Mouse (Mus musculus) embryonic fibroblast, embryonic 13.5 days (primary cell): ENCODE measurements around the gene Gm4175. TPM values are rescaled to one million over a fixed set of nuclear protein-coding genes. Genes with fewer than 3 reads are reported as not detected.
"Not testable (repeated sequence)": the region's sequence is repeated elsewhere in the genome, so short reads cannot be mapped to it uniquely, and the experiment has no call there.

Experiments used
- H3K27ac ChIP-seq: 2 replicates; pipeline ENCODE4 v1.5.1; 2012; ENCODE audit warnings: low read length, control low read depth, inconsistent platforms; ENCODE audit not compliant: insufficient read depth
- H3K4me1 ChIP-seq: 2 replicates; pipeline ENCODE4 v1.6.1; 2011; ENCODE audit warnings: low read length; ENCODE audit not compliant: control insufficient read depth, insufficient read depth
- H3K4me3 ChIP-seq: 2 replicates; pipeline ENCODE4 v1.5.1; 2011; ENCODE audit warnings: mild to moderate bottlenecking, control low read depth, low read length; ENCODE audit not compliant: insufficient read depth
- polyA plus RNA-seq: library from polyadenylated mRNA; stranded (reverse); fragments of >200 nt; gene quantifications from 2 replicates; pipeline ENCODE4 v1.2.4, GENCODE M21; 2011; ENCODE audit warnings: low read depth; ENCODE audit not compliant: missing spikeins, insufficient read length

Gm4175 gene
- polyA plus RNA-seq, result not detected in 2 replicates

DNA sequence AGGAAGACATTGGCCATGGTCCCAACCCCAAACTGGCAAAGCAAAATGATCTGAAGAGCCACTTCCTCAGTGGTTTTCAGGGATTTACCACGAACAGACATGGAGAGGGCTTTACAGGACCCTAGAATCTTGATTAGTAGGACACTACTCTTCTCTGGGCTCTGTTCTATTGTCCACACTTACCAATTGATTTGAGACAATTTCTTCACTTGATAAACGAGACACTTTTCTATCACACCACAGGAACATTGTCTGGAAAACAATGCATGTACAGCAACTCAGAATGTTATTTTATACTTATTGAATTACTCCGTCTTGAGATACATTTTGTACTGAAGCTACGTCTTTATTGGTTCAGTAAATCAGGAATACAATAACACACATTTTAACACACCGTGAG, at the start of gene Gm4175:
Gm4175 (minus strand) TSS at position 101 of the 400 bp plus-strand sequence.
- H3K4me3 ChIP-seq, H3K27ac ChIP-seq, H3K4me1 ChIP-seq: not testable (repeated sequence)

- H3K4me1 ChIP-seq, H3K27ac ChIP-seq, H3K4me3 ChIP-seq: not testable (repeated sequence)
Measured at GRCm38 (mm10) chr7:21796628-21797027, 35.4 kb upstream of the Gm4175 start, which contains the start of gene Gm4177. Gene Gm4177 (minus strand): TSS chr7:21796728.

Other genes with a start within 250 kb of the Gm4175 start
- gene Vmn1r130, start 249.7 kb downstream of the Gm4175 start, polyA plus RNA-seq, result not detected in 2 replicates
- gene Vmn1r131, start 215.4 kb downstream of the Gm4175 start, polyA plus RNA-seq, result not detected in 2 replicates
- gene Vmn1r132, start 147.4 kb downstream of the Gm4175 start, polyA plus RNA-seq, result not detected in 2 replicates
- gene Gm4177, start 35.3 kb upstream of the Gm4175 start, polyA plus RNA-seq, result not detected in 2 replicates
- gene Vmn1r135, start 70.9 kb upstream of the Gm4175 start, polyA plus RNA-seq, result not detected in 2 replicates
- gene Gm5725, start 82.8 kb upstream of the Gm4175 start, polyA plus RNA-seq, result not detected in 2 replicates
- not detected in 2 replicates for gene Gm5891, start 159.8 kb upstream of the Gm4175 start, polyA plus RNA-seq
- not detected in 2 replicates for gene Vmn1r137, start 233.1 kb upstream of the Gm4175 start, polyA plus RNA-seq